Mouse (Mus musculus): ENCODE data around the gene Sart3. TPM values are rescaled to one million over a fixed set of nuclear protein-coding genes. Genes with fewer than 3 reads are reported as not detected.

Sart3 gene
- polyA plus RNA-seq, 1 experiment from 2014 or later: 30.8 TPM

GRCm38 (mm10) chr5:113761585-113761984 lies 10.7 kb downstream of the Sart3 start:
- H3K27ac ChIP-seq: no peak overlapping the region
- WGBS: 93% methylated on average over 2 of the region's 2 CpGs
- no peaks in the 10 kb centered on the region for H3K9me3 ChIP-seq (replicated peaks)
- H3K27me3 ChIP-seq: no peaks in the 10 kb centered on the region
- no peak overlapping the region for H3K4me3 ChIP-seq
- no peak for ATAC-seq (replicated peaks; ENCODE audit: insufficient number of reproducible peaks, insufficient read depth, low FRiP score, low read depth)
- no peak overlapping the region for H3K4me2 ChIP-seq
- peaks cover 74% of the 10 kb centered on the region for H3K36me3 ChIP-seq
- H3K4me1 ChIP-seq (replicated peaks): no peaks in the 10 kb centered on the region; the same call in 1 of the 2 replicates
- H3K9ac ChIP-seq: no peak overlapping the region

GRCm38 (mm10) chr5:113755347-113756030 lies 16.8 kb downstream of the Sart3 start:
- H3K9ac ChIP-seq: no peak overlapping the region
- ATAC-seq (replicated peaks; ENCODE audit: insufficient number of reproducible peaks, insufficient read depth, low FRiP score, low read depth): no peak
- no peaks in the 10 kb centered on the region for H3K4me1 ChIP-seq (replicated peaks)
- H3K4me2 ChIP-seq: no peak overlapping the region
- H3K27ac ChIP-seq: no peak overlapping the region
- no peaks in the 10 kb centered on the region for H3K27me3 ChIP-seq
- no peaks in the 10 kb centered on the region for H3K9me3 ChIP-seq (replicated peaks)
- H3K36me3 ChIP-seq: peaks cover 95% of the 10 kb centered on the region
- WGBS: 86% methylated on average over 15 of the region's 15 CpGs
- no peak overlapping the region for H3K4me3 ChIP-seq

DNA sequence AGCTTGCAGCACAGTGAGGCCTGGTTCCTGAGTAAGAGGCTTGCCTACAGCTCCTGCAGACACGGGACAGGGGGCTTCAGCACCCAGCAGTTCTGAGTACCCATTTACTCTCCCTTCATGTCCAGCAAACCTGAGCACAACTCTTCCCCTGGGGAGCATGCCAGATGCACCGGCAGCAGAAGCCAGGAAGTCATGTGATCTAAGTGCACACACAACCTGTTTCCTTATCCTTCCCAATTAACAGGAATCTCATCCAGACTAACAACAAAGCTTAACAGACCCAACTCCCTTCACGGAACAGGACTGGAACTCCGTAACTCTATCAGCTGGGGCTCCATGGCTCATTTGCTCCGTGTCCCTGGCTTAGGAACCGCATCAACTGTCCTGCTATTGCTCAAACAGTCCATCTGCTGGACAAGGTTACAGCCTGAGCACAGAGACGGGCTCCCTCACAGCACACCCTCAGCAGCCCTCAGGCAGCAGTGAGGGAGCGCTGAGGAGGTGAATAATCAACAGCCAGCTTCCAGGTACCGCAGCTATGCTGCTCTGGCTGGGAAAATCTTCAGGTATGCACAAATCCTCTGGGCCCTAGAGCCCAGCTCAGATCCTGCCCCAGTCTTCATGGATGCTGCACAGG lies 20.7 kb downstream of the Sart3 start:
- no peak for ATAC-seq (replicated peaks; ENCODE audit: insufficient number of reproducible peaks, insufficient read depth, low FRiP score, low read depth)
- no peaks in the 10 kb centered on the region for H3K4me1 ChIP-seq (replicated peaks)
- H3K9me3 ChIP-seq (replicated peaks): no peaks in the 10 kb centered on the region
- 81% methylated on average over 9 of the region's 9 CpGs for WGBS
- H3K4me2 ChIP-seq: no peak overlapping the region
- peaks cover 98% of the 10 kb centered on the region for H3K36me3 ChIP-seq
- H3K9ac ChIP-seq: no peak overlapping the region
- H3K27ac ChIP-seq: no peak overlapping the region
- no peak overlapping the region for H3K4me3 ChIP-seq
- no peaks in the 10 kb centered on the region for H3K27me3 ChIP-seq

- Histone ChIP-seq H3K36me3 (peaks cover 99% of the 10 kb centered on the region), H3K27me3 (no peaks in the 10 kb centered on the region), H3K4me1 (replicated peaks) (no peaks in the 10 kb centered on the region), H3K4me3 (no peak overlapping the region), H3K27ac (no peak overlapping the region), H3K9ac (no peak overlapping the region), H3K9me3 (replicated peaks) (no peaks in the 10 kb centered on the region), H3K4me2 (no peak overlapping the region)
- WGBS: 93% methylated on average over 13 of the region's 13 CpGs
- ATAC-seq (replicated peaks; ENCODE audit: insufficient number of reproducible peaks, insufficient read depth, low FRiP score, low read depth): no peak
These were observed 23.6 kb downstream of the Sart3 start for GRCm38 (mm10) chr5:113748556-113749331.

DNA sequence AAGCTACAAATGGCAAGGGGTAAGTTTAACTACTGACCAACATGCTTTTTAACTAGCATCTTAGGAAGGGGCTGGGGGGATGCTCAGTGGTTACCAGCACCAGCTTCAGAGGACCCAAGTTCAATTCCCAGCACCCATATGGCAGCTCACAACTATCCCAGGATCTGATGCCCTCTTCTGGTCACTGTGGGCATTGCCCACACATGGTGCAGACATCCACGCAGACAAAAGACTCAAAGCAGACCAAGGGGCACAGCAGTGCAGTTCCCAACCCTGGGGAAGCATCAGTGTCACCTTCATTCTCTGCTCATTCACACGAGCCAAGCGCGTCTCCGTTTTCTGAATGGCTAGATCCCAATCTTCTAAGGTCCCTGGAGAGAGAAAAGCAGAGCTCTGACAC lies 24.7 kb downstream of the Sart3 start:
- H3K4me2 ChIP-seq: no peak overlapping the region
- H3K4me3 ChIP-seq: no peak overlapping the region
- H3K4me1 ChIP-seq (replicated peaks): no peaks in the 10 kb centered on the region
- no peaks in the 10 kb centered on the region for H3K27me3 ChIP-seq
- no peak for ATAC-seq (replicated peaks; ENCODE audit: insufficient number of reproducible peaks, insufficient read depth, low FRiP score, low read depth)
- H3K9ac ChIP-seq: no peak overlapping the region
- no peaks in the 10 kb centered on the region for H3K9me3 ChIP-seq (replicated peaks)
- H3K27ac ChIP-seq: no peak overlapping the region
- peaks cover 99% of the 10 kb centered on the region for H3K36me3 ChIP-seq
- WGBS: 88% methylated on average over 5 of the region's 5 CpGs

DNA sequence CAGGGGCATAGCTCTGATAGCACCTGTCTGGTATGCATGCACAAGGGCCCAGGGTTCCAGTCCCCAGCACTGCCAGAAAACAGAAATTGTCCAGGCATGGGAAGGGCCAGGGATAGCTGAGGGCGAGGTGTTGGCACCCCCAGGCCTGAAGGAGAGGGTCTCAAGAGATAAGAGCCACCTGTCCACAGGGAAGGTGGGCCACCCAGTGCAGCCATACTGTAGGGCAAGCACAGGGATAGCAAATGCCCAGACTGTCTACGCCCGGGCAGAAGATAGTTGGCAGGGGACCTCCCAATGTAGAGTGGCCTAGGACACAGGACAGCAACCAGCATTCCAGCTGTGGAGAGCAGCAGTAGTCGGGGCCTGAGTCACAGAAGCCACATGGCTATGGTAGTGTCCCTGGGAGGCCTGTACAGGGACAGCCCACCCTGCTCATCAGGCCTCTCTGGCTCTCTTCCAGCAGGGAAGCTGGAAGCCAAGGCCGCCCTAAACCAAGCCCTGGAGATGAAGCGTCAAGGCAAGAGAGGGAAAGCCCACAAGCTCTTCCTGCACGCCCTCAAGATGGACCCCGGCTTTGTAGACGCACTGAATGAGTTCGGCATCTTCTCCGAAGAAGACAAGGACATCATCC lies 34.6 kb downstream of the Sart3 start:
- no peak overlapping the region for H3K9ac ChIP-seq
- H3K4me2 ChIP-seq: no peak overlapping the region
- H3K9me3 ChIP-seq (replicated peaks): no peaks in the 10 kb centered on the region
- H3K27me3 ChIP-seq: no peaks in the 10 kb centered on the region
- no peak for ATAC-seq (replicated peaks; ENCODE audit: insufficient number of reproducible peaks, insufficient read depth, low FRiP score, low read depth)
- peaks cover 50% of the 10 kb centered on the region for H3K36me3 ChIP-seq
- no peak overlapping the region for H3K27ac ChIP-seq
- no peak overlapping the region for H3K4me3 ChIP-seq
- H3K4me1 ChIP-seq (replicated peaks): peaks cover 16% of the 10 kb centered on the region
- WGBS: 87% methylated on average over 11 of the region's 11 CpGs

GRCm38 (mm10) chr5:113736522-113737164 lies 35.7 kb downstream of the Sart3 start:
- 33% methylated on average over 15 of the region's 15 CpGs for WGBS
- peak overlapping the region; percentile 90 for H3K4me2 ChIP-seq

GRCm38 (mm10) chr5:113736113-113736502 lies 36.2 kb downstream of the Sart3 start:
- Histone ChIP-seq H3K27ac (peak overlapping the region; percentile 92), H3K36me3 (peaks cover 36% of the 10 kb centered on the region)
- WGBS: 3% methylated on average over 10 of the region's 10 CpGs

More at GRCm38 (mm10) chr5:113736522-113737164, 35.7 kb downstream of the Sart3 start:
- H3K4me3 ChIP-seq: peak overlapping the region; percentile 77
- H3K27ac ChIP-seq: peak overlapping the region; percentile 92; the same call in 1 of the 2 replicates
- peak overlapping the region; percentile 66 for H3K9ac ChIP-seq
- H3K4me1 ChIP-seq (replicated peaks): peaks cover 16% of the 10 kb centered on the region
- no peak for ATAC-seq (replicated peaks; ENCODE audit: insufficient number of reproducible peaks, insufficient read depth, low FRiP score, low read depth)
- no peaks in the 10 kb centered on the region for H3K9me3 ChIP-seq (replicated peaks)
- no peaks in the 10 kb centered on the region for H3K27me3 ChIP-seq
- peaks cover 41% of the 10 kb centered on the region for H3K36me3 ChIP-seq

DNA sequence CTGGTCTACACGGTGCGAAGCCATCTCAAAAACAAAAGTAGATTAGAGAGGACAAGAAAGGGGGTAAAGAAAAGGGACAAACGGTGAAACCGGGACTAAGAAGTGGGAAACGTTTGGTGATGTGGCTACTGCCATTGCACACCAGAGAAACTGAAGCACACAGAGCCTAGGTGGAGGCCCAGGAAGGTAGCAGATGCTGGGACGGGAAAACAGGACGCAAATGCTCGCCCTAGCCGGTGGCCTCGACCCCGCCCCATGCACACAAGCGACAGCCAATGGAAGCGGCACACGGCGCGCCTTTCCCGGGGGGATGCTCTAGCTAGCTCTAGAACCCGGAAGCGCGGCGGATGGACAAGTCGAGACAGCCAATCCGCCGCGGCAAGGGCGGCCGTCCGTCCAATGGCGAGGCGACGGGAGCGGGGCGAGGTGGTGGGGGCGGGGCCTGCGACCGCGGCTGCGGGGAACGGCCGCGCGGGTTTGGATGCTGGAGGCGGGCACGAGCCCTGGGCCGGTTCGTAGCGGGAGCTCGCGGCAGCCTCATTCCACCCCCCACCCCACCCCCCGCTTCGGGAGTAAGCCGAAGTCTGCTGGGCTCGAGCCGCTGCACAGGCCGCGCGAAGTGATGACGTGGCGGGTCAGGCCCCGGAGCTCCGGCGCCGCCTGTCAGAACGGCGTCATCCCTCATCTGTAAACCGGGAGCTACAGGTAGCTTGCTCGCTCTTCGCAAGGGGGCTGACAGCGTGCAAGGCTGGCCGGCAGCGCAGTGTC lies 36.8 kb downstream of the Sart3 start, which contains the start of gene Ficd:
Ficd (plus strand) TSS at position 459 of the 768 bp plus-strand sequence.
- Histone ChIP-seq H3K4me2 (peak within 1 kb of the TSS; percentile 90), H3K9ac (peak within 1 kb of the TSS; percentile 66), H3K4me1 (replicated peaks) (peaks cover 16% of the 10 kb centered on the region), H3K4me3 (peak within 1 kb of the TSS; percentile 77), H3K27me3 (no peaks in the 10 kb centered on the region), H3K9me3 (replicated peaks) (no peaks in the 10 kb centered on the region), H3K27ac (peak within 1 kb of the TSS; percentile 92), H3K36me3 (peaks cover 30% of the 10 kb centered on the region)
- ATAC-seq (replicated peaks; ENCODE audit: insufficient number of reproducible peaks, insufficient read depth, low FRiP score, low read depth): peak; percentile 95
- WGBS: 1% methylated on average over 71 of the region's 71 CpGs

More at GRCm38 (mm10) chr5:113736113-113736502, 36.2 kb downstream of the Sart3 start:
- H3K27me3 ChIP-seq: no peaks in the 10 kb centered on the region
- H3K4me3 ChIP-seq: peak overlapping the region; percentile 77
- H3K9me3 ChIP-seq (replicated peaks): no peaks in the 10 kb centered on the region
- peak overlapping the region; percentile 90 for H3K4me2 ChIP-seq
- peak; percentile 19; the same call in 1 of the 2 replicates for ATAC-seq (replicated peaks; ENCODE audit: insufficient number of reproducible peaks, insufficient read depth, low FRiP score, low read depth)
- H3K9ac ChIP-seq: peak overlapping the region; percentile 66
- peaks cover 16% of the 10 kb centered on the region for H3K4me1 ChIP-seq (replicated peaks)

DNA sequence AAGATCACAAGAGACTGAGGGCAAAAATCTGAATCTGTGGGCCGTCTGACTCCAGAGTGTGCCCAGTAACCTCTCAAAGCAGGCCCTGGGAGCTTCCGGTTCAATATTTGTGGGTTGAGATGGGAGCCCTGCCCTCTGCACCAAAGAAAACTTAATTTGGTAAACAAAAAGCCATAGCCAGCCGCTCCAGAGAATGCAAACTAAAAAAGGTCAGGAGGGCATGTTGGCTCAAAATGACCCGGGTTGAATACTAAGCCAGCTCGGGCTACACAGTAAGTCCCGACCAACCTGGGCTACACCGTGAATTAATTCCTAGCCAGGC lies 37.3 kb downstream of the Sart3 start:
- peak overlapping the region; percentile 77 for H3K4me3 ChIP-seq
- WGBS: 35% methylated on average over 7 of the region's 7 CpGs
- ATAC-seq (replicated peaks; ENCODE audit: insufficient number of reproducible peaks, insufficient read depth, low FRiP score, low read depth): no peak

More for the DNA sequence above, 37.3 kb downstream of the Sart3 start:
- Histone ChIP-seq H3K27ac (peak overlapping the region; percentile 92), H3K4me2 (peak overlapping the region; percentile 74), H3K4me1 (replicated peaks) (peaks cover 16% of the 10 kb centered on the region), H3K36me3 (peaks cover 24% of the 10 kb centered on the region), H3K9me3 (replicated peaks) (no peaks in the 10 kb centered on the region), H3K9ac (peak overlapping the region; percentile 54), H3K27me3 (no peaks in the 10 kb centered on the region)
